Mouse (Mus musculus) midbrain, embryonic 14.5 days (tissue): ENCODE results near the gene Tie1. TPM values are rescaled to one million over a fixed set of nuclear protein-coding genes. Genes with fewer than 3 reads are reported as not detected.

ENCODE experiments used
- ATAC-seq: fragments of 200-750 bp; cut with Nextera tagmentation; 2 replicates; pipeline ENCODE4 v1.8.0; 2017; ENCODE audit warnings: moderate number of reproducible peaks, moderate library complexity; ENCODE audit not compliant: low FRiP score, low TSS enrichment
- DNase-seq: peaks from one replicate; pipeline ENCODE4 v3.0.0-alpha.2; 2015
- H3K27ac ChIP-seq: fragments of 300-500 bp; sonication (generic); replicated peaks from 2 replicates; pipeline ENCODE4 v1.5.1; 2014; ENCODE audit warnings: mild to moderate bottlenecking, low read depth, low read length, moderate library complexity
- H3K27me3 ChIP-seq: fragments of 300-500 bp; sonication (generic); 2 replicates; pipeline ENCODE4 v1.6.1; 2014; ENCODE audit warnings: low read length, control low read depth, mixed read lengths; ENCODE audit not compliant: control insufficient read depth, insufficient read depth
- H3K36me3 ChIP-seq: fragments of 300-500 bp; sonication (generic); 2 replicates; pipeline ENCODE4 v1.6.1; 2014; ENCODE audit warnings: low read length, control low read depth; ENCODE audit not compliant: control insufficient read depth, insufficient read depth
- H3K4me1 ChIP-seq: fragments of 300-500 bp; sonication (generic); 2 replicates; pipeline ENCODE4 v1.6.1; 2014; ENCODE audit warnings: mild to moderate bottlenecking, antibody characterized with exemption, low read length, control low read depth; ENCODE audit not compliant: control insufficient read depth, insufficient read depth
- H3K4me2 ChIP-seq: fragments of 300-500 bp; sonication (generic); 2 replicates; pipeline ENCODE4 v1.6.1; 2014; ENCODE audit warnings: mild to moderate bottlenecking, low read length, moderate library complexity
- H3K4me3 ChIP-seq: fragments of 300-500 bp; sonication (generic); replicated peaks from 2 replicates; pipeline ENCODE4 v1.5.1; 2014; ENCODE audit warnings: low read depth, low read length
- H3K9ac ChIP-seq: fragments of 300-500 bp; sonication (generic); replicated peaks from 2 replicates; pipeline ENCODE4 v1.6.1; 2014; ENCODE audit warnings: mild to moderate bottlenecking, low read length, moderate library complexity
- H3K9me3 ChIP-seq: fragments of 300-500 bp; sonication (generic); 2 replicates; pipeline ENCODE4 v1.6.1; 2016; ENCODE audit warnings: low read length, control low read depth, mixed read lengths; ENCODE audit not compliant: control insufficient read depth
- WGBS: fragments of 180-500 bp; shearing (Covaris S2); extraction: QIAGEN DNeasy Blood & Tissue Kit; methylation state at CpG from one replicate; pipeline ENCODE4 v1.1.7; 2014; 5-methylcytosine and 5-hydroxymethylcytosine counted together
- polyA plus RNA-seq: library from polyadenylated mRNA; unstranded; fragments of >200 nt; fragmentation: Nextera tagmentation; extraction: Ambion mirVana; gene quantifications from 2 replicates; pipeline ENCODE4 v1.2.1, GENCODE M21; 2014

The Tie1 gene
- 8.1 and 12.0 TPM in 2 replicates for polyA plus RNA-seq

GRCm38 (mm10) chr4:118489717-118490132 lies at the start of gene Tie1:
Tie1 (minus strand) TSS chr4:118490061.
- no peak within 1 kb of the TSS for H3K4me2 ChIP-seq
- H3K27me3 ChIP-seq, result no peaks in the 10 kb centered on the region
- no peaks in the 10 kb centered on the region for H3K4me1 ChIP-seq
- ATAC-seq, result no peak
- no peak within 1 kb of the TSS for H3K27ac ChIP-seq
- no peak for DNase-seq
- no peak within 1 kb of the TSS for H3K4me3 ChIP-seq
- no peaks in the 10 kb centered on the region for H3K36me3 ChIP-seq
- 84% methylated on average over 8 of the region's 8 CpGs for WGBS
- no peak within 1 kb of the TSS for H3K9ac ChIP-seq
- no peaks in the 10 kb centered on the region for H3K9me3 ChIP-seq

GRCm38 (mm10) chr4:118537801-118538200 lies 47.9 kb upstream of the Tie1 start:
- ATAC-seq (no peak), DNase-seq (no peak)
- 52% methylated on average over 6 of the region's 6 CpGs for WGBS
- H3K4me3 ChIP-seq, result no peak overlapping the region
- H3K27ac ChIP-seq, result no peak overlapping the region
- H3K4me2 ChIP-seq, result no peak overlapping the region
- no peaks in the 10 kb centered on the region for H3K9me3 ChIP-seq
- no peaks in the 10 kb centered on the region for H3K4me1 ChIP-seq
- no peak overlapping the region for H3K9ac ChIP-seq
- no peaks in the 10 kb centered on the region for H3K27me3 ChIP-seq
- H3K36me3 ChIP-seq, result no peaks in the 10 kb centered on the region

GRCm38 (mm10) chr4:118535610-118536009 lies 45.7 kb upstream of the Tie1 start:
- ATAC-seq (no peak), DNase-seq (no peak)
- no peaks in the 10 kb centered on the region for H3K9me3 ChIP-seq
- no peak overlapping the region for H3K4me3 ChIP-seq
- no peaks in the 10 kb centered on the region for H3K36me3 ChIP-seq
- H3K4me2 ChIP-seq, result no peak overlapping the region
- no peak overlapping the region for H3K27ac ChIP-seq
- no peaks in the 10 kb centered on the region for H3K4me1 ChIP-seq
- no peak overlapping the region for H3K9ac ChIP-seq
- no peaks in the 10 kb centered on the region for H3K27me3 ChIP-seq
- 82% methylated on average over 6 of the region's 6 CpGs for WGBS

GRCm38 (mm10) chr4:118533605-118534004 lies 43.7 kb upstream of the Tie1 start:
- ATAC-seq (no peak), DNase-seq (no peak)
- WGBS, result 87% methylated on average over 7 of the region's 7 CpGs
- Histone ChIP-seq H3K4me3 (no peak overlapping the region), H3K36me3 (no peaks in the 10 kb centered on the region), H3K9ac (no peak overlapping the region), H3K27me3 (no peaks in the 10 kb centered on the region), H3K9me3 (no peaks in the 10 kb centered on the region), H3K4me1 (no peaks in the 10 kb centered on the region), H3K27ac (no peak overlapping the region), H3K4me2 (no peak overlapping the region)

- Histone ChIP-seq H3K4me3 (no peak overlapping the region), H3K9me3 (no peaks in the 10 kb centered on the region), H3K27me3 (no peaks in the 10 kb centered on the region), H3K9ac (no peak overlapping the region), H3K27ac (no peak overlapping the region), H3K4me1 (no peaks in the 10 kb centered on the region), H3K36me3 (no peaks in the 10 kb centered on the region), H3K4me2 (no peak overlapping the region)
- 66% methylated on average over 3 of the region's 4 CpGs for WGBS
- ATAC-seq (no peak), DNase-seq (no peak)
These were observed 43.3 kb upstream of the Tie1 start for GRCm38 (mm10) chr4:118533156-118533555.

- no peak overlapping the region for H3K4me3 ChIP-seq
- no peaks in the 10 kb centered on the region for H3K36me3 ChIP-seq
- H3K27ac ChIP-seq, result no peak overlapping the region
- no peak overlapping the region for H3K9ac ChIP-seq
- DNase-seq (no peak), ATAC-seq (no peak)
- no peaks in the 10 kb centered on the region for H3K4me1 ChIP-seq
- H3K4me2 ChIP-seq, result no peak overlapping the region
- no peaks in the 10 kb centered on the region for H3K9me3 ChIP-seq
- H3K27me3 ChIP-seq, result no peaks in the 10 kb centered on the region
- 84% methylated on average over 5 of the region's 5 CpGs for WGBS
These were observed 42.8 kb upstream of the Tie1 start for GRCm38 (mm10) chr4:118532663-118533062.

GRCm38 (mm10) chr4:118527720-118528119 lies 37.9 kb upstream of the Tie1 start:
- DNase-seq (no peak), ATAC-seq (no peak)
- 83% methylated on average over 6 of the region's 6 CpGs for WGBS
- H3K4me1 ChIP-seq, result no peaks in the 10 kb centered on the region
- H3K9ac ChIP-seq, result no peak overlapping the region
- no peak overlapping the region for H3K4me2 ChIP-seq
- no peak overlapping the region for H3K4me3 ChIP-seq
- no peak overlapping the region for H3K27ac ChIP-seq
- H3K9me3 ChIP-seq, result no peaks in the 10 kb centered on the region
- no peaks in the 10 kb centered on the region for H3K27me3 ChIP-seq
- H3K36me3 ChIP-seq, result no peaks in the 10 kb centered on the region

- no peaks in the 10 kb centered on the region for H3K36me3 ChIP-seq
- ATAC-seq (no peak), DNase-seq (no peak)
- no peaks in the 10 kb centered on the region for H3K4me1 ChIP-seq
- no peaks in the 10 kb centered on the region for H3K27me3 ChIP-seq
- WGBS, result 43% methylated on average over 5 of the region's 5 CpGs
- H3K4me3 ChIP-seq, result no peak overlapping the region
- no peak overlapping the region for H3K27ac ChIP-seq
- no peak overlapping the region for H3K9ac ChIP-seq
- no peak overlapping the region for H3K4me2 ChIP-seq
- no peaks in the 10 kb centered on the region for H3K9me3 ChIP-seq
These were observed 37.4 kb upstream of the Tie1 start for GRCm38 (mm10) chr4:118527335-118527681.

- H3K4me2 ChIP-seq, result no peak within 1 kb of the TSS
- DNase-seq (no peak), ATAC-seq (no peak)
- H3K4me1 ChIP-seq, result no peaks in the 10 kb centered on the region
- H3K4me3 ChIP-seq, result no peak within 1 kb of the TSS
- H3K36me3 ChIP-seq, result no peaks in the 10 kb centered on the region
- 34% methylated on average over 17 of the region's 17 CpGs for WGBS
- H3K9ac ChIP-seq, result no peak within 1 kb of the TSS
- no peaks in the 10 kb centered on the region for H3K9me3 ChIP-seq
- H3K27me3 ChIP-seq, result no peaks in the 10 kb centered on the region
- H3K27ac ChIP-seq, result no peak within 1 kb of the TSS
These were observed 36.8 kb upstream of the Tie1 start, which contains the start of gene 2610528J11Rik for GRCm38 (mm10) chr4:118526408-118527334. 2610528J11Rik (plus strand) TSS chr4:118526999.
